Mouse (Mus musculus) retina, postnatal 7 days (tissue): Measurements from ENCODE around the gene Asf1b.
A peak's percentile ranks its signal among the peaks of the same experiment; 100 is the strongest.

Source experiments
- DNase-seq: peaks from one replicate; pipeline ENCODE4 v3.0.0-alpha.2; 2012; ENCODE audit warnings: low read depth, low spot score

The Asf1b gene

DNA sequence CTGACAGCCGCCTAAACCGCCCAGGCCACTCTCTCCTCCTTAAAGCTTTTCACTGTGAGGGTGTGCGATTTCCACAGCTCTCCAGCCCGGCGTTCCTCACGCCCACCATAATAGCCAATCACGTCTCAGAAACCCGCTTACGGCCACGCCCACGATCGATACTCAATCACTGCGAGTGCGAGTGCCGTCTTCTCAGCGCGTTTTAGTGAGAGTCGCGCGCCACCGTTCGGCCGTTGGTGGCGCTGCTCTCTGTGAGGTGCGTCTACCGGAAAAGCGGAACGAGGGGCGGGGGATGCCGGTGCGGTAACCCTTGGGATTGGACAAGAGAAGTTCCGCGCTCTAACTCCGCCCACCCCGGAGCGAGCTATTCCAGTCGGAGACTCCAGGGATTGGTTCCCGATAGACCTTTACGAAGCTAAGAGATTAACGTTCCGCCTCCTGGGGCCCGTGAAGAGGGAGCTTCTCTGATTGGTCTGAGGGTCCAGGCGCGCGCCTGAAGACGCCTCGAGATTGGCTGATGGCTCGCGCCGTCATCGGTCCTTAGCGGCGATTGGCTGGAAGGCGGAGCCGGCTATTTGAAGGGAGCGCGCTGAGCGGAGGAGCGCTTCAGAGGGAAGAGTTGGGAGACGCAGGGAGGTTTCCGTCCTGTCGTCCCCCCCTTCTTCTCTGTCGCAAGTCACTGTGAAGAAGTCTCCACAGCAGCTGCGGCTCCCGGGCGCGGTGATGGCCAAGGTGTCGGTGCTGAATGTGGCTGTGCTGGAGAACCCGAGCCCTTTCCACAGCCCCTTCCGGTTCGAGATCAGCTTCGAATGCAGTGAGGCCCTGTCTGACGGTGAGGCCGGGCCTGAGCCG, at the start of gene Asf1b, which contains the start of gene Gm10644:
TSS of gene Asf1b (plus strand) at position 402 of the 852 bp plus-strand sequence.
TSS of gene Gm10644 (minus strand) at position 100 of the 852 bp plus-strand sequence.
- DNase-seq, result peak; percentile 99

DNA sequence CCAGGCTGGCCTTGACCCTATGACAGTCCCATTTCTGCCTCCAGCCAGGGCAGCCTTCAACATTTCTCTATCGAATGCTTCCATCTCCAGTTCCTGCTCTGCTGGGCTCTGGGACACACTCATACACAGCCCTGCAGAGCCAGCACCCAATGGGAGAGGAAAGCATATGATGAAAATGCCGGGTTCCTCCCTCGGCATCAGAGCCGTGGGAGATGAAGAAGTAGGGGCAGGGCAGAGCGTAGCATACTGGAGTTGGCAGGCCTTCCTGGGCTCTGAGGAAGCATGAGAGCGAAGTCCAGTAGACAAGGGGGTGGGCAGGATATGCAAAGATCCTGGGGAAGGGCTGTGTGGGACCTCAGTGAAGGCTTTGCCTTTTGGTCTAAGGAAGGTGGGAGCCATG, 46.7 kb upstream of the Asf1b start:
- DNase-seq, result no peak

DNA sequence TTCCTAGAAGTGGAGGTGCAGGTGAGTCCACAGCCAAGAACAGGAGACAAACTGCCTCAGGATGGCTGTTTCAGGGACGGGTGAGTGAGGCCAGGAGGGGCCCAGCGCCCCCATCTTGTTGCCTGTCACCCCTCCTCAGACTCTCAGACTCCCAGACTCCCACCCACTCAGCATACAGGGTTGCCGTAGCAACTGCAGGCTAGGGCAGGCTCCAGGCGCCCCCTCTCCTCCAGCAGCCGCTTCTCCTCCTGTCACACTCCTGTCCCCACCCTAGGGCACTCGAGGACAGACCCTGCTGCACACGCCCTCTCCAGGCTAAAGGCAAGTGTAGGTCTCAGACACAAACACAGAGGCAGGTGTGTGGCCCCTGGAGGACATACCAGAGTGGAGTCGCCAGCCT, 46.0 kb upstream of the Asf1b start:
- no peak for DNase-seq

DNA sequence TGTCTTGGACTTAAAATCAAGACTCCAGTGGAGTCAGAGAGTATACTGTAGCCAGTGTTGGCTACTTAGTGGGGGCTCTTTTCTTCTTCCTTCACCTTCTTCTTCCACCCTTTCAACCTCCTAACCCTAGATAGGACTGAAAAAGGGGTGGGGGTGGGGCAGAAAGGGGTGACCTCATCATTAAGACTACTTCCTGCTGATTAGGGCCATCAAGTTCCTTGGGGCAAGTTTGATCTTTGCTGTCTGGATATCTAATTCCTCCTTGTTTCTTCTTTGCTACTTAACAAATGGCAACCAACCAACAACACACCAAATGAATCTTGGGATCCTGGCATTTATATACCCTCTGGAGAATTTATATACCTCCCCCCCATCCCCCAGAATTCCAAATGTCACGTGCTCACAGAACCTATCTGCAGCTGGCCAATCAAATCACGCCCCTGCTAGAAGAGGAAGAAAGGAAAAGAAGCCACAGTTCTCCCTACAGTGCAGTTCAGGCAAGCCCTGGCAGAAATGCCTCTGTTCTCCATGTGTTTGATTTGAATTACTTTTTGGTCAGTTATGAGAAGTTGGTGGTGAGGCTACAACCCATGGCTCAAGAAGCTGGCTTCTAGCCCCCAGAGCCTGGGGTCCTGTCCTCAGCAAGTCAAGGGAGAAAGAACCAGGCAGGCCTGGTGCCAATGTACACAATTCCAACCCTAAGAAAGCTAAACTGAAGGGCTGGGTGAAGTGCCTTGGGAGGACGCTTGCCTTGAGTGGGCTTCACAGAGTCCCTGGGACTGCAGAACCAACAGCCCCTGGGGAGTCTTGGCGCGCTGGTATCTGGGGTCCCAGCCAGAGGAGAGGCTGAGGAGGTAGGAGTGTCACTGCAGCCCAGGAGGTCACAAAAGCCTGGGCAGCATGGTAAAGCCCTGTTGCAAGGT, 43.2 kb upstream of the Asf1b start:
- no peak for DNase-seq

DNA sequence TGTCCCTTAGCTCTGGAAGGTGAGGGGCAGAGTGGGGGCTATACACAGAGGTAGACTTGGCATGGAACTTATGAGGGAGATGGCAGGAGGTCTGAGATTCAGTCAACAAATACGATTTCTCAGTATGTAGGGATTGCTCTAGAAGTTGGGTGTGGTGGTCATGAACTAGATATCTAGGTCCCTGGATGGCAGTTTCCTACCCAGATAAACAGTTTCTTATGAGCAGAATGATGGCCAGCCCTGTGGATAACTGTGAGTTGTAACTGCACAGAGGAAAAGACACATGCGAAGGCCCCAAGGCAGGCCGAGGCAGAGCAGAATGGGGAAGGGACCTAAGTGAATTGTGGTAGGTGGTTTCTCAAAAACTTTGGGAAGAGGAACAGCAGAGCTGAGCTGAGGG, 41.1 kb upstream of the Asf1b start:
- no peak for DNase-seq

DNA sequence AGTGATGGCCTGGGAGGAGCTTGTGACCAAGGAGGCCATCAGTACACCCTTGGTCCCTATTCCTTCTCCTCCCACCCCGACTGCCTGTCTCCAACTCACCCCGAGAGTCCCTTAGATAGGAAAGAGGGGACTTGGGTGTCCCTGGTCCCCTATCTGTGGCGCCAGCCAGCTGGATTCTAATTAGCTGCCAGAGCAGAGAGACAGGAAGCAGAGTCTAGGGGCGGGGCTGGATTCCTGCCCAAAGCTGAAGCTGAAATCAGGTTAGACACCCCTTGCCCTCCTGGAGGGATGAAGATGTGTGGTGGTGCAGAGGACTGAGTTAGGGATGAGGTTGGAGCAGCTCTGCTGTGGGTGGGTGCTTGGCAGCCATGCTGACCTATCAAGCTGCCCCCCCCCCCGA, 40.4 kb upstream of the Asf1b start:
- no peak for DNase-seq

DNA sequence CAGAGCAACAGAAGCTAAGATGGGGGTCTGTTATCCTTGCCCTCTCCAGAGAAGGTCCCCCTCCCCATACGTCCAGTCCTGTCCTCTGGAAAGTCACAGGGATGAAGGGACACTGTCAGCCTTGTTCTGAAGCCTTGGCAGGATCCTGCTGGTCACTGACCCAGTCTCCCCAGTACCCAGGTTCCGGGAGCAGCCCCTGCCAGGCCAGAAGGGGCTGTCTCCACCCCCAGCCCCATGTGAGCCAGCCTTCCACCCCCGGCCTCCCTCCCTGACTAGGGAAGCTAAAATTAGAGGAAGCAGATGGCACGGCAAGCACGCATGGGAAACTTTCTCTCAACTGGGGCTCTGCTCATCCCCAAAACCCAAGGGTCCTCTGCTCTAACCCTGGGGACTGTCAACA, 39.3 kb upstream of the Asf1b start:
- DNase-seq, result no peak

DNA sequence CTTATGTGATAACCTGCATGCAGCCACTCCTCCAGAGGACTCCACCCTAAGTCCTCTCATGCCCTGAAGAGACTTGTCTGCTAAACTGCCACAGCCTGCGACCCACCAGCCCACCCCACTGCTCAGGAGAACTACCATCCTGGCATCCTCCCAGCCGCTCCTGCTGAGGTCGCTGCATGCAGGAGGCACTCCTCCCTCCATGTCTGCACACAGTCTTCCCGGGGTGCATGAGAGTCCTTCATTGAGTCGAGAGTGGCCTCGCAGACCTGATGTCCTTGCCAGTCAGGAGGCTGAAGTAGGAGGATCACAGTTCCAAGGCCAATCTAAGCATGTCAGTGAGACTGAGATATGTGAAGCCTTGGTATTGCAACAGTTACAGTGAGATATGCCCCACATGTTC, 37.7 kb upstream of the Asf1b start:
- DNase-seq, result no peak

DNA sequence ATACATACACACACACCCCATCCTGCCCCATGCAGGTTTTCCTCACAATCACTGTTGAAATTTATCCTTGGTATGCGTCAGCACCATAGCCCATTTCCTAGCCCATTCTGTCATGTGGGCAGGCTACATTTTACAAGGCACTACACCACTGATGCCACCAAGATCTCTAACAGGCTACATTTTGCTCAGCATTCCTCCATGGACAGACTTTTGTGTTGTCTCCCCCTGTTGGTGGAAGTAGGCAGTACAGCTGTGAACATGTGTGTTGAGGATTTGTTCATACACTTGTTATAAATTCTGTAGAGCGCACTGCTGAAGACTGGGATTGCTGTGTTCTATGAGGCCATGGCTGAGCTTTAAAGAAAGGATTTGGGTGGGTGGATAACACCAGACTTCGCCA, 33.7 kb upstream of the Asf1b start:
- peak; percentile 79 for DNase-seq

DNA sequence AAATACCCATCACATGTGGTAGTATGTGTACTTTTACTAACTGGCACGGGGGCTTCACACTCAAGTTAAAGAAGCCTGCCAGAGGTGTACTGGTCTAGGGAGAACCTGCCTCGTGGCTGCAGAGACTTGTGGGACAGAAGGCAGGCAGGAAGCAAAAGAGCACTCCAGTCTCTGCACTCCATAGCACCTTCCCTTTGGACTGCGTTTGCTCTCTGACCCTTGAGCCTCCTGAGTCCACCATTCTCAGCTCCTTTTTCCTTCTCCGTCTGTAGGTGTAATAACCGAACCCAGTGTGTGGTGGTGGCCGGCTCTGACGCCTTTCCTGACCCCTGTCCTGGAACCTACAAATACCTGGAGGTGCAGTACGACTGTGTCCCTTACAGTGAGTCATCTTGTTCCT, 32.6 kb upstream of the Asf1b start:
- no peak for DNase-seq

DNA sequence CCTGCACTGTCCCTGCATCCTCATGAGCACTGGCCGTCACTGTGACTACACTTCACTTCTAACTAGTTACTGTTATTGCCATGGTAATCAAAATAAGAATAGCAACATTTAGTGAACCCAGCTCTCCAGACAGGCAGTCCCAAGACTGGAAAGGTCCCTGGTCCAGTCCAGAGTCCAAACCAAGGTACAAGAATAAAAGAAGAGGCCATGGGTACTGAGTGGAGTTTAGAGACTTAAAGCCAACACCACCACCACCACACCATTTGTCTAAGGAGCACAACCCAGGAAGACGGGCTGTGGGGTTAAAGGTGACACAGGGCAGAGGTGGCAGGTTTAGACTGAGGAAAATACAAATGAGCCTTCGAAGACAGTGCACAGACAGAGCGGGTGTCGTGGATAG, 30.7 kb upstream of the Asf1b start:
- DNase-seq, result no peak

DNA sequence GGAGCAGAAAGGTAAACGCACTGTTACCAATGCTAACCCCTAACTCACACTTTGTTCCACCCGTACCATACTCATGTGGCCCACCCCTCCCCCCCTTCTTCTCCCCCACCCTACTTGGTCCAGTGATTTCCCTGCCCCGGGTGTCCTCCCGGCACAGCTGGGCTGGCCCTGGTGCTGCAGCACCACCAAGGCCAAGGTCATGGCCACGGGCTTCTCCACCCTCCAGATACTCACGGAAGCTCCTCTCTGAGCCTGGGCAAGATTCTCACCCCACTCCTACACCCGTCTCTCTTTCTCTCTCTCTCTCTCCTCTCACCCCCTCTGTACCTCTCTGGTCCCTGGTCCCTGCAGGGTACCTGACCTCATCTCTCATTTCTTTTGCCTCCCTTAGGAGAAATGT, 29.0 kb upstream of the Asf1b start:
- DNase-seq, result no peak

DNA sequence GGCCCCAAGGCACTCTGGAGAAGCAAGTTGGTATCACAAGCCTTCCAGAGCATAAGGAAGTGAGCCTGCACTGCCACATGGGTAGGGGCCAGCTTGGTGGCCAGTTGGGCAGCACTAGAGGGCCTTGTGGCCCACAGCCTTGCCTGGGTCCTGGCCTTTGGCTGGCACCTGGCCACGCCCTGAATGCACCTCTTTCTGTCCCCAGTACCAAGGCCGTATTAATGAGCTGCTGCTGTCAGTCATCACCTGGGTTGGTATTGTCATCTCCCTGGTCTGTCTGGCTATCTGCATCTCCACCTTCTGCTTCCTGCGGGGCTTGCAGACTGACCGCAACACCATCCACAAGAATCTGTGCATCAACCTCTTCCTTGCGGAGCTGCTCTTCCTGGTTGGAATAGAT, 21.1 kb upstream of the Asf1b start:
- DNase-seq, result no peak

DNA sequence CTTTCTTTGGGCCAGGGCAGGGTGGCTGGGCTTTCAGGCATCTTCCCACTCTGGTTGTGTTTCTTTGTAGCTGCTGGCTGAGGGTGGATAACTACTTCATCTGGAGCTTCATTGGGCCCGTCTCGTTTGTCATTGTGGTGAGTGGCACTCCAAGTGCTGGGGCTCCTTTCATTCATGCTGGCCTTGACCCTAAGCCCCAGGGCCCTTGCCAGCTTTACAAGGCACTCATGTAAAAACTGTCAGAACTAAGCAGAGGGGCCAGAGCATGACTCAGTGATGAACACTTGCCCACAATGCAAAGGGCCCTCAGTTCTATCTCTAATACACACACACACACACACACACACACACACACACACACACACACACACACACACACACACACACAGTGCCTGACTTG, 20.3 kb upstream of the Asf1b start:
- DNase-seq, result no peak

DNA sequence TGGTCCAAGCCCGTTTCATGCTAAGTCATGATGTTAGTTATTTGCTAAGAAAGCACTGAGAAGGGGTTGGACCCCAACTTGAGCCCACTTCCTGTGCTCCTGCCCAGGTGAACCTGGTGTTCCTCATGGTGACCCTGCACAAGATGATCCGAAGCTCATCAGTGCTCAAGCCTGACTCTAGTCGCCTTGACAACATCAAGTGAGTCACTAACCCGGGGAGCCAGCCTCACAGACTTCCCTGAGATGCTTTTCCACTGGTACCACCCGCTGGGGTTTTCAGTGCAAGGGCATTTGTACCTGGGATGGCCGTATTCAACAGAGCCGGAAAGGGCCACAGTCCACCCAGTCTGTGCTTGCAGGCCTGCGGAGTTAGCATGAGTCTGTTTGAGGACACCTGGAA, 19.9 kb upstream of the Asf1b start:
- no peak for DNase-seq

DNA sequence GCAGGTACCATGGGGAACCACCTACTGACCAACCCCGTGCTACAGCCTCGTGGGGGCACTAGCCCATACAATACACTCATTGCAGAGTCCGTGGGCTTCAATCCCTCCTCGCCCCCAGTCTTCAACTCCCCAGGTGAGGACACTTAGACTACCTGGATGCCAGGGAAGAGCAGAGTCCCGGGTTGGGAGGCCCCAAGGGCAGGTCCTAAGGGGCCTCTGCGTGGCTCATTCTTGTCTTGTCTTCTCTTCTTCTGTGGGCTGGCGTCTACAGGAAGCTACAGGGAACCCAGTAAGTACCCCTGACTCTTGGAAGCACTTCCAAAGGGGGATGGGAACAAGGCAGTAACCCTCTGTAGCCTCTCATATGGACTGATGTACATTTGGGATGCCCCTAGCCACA, 17.7 kb upstream of the Asf1b start:
- no peak for DNase-seq

DNA sequence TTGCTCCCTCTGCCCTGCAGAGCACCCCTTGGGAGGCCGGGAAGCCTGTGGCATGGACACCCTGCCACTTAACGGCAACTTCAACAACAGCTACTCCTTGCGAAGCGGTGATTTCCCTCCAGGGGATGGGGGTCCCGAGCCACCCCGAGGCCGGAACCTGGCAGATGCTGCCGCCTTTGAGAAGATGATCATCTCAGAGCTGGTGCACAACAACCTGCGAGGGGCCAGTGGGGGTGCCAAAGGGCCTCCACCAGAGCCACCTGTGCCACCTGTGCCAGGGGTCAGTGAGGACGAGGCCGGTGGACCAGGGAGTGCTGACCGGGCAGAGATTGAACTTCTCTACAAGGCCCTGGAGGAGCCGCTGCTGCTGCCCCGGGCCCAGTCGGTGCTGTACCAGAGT, 17.0 kb upstream of the Asf1b start:
- no peak for DNase-seq

DNA sequence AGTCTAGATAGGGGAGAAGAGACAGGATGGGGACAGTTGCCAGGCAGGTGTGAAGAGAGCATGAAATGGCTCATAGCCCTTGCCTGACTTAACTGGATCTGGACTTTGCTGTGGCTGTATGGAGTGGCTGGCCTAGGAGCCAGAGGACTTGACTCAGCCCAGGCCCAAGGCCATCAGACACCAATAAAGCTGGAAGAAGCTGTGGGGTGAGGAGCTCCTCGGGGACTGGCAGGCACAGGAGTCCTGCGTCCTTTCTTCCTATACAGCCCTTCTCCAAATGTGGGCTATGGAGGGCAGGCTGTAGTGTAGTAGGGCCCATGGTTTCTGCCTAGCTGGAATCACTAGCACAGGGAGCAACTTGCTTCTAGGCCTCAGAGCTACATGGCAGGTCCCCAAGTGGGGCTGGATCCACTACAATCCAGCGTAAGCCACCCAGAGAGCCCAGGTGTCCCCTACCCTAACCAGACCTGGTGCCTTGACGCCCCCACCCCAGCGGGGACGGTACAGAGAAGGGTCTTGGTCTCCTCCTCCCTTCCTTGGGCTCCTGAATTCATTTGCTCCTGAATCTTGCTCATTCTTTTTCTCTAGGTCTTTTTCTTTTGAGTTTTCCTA, 14.1 kb upstream of the Asf1b start:
- no peak for DNase-seq

DNA sequence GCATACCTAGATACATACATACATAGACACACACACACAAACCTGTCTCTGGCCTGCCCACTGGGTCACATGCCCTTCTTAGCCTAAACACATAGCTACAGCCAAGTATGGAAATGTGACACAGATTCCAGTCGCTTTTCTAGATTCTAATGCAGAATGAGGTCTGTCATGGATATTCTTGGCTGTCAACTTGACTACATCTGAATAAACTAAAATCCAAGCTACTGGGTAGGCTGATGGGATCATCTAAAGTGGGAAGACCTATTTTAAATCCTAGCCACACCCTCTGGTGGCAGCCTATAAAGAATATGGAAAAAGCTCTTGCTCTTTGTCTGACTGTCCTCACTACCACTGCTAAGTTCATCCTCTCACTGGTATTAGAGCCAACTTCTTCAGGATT, 12.9 kb upstream of the Asf1b start:
- no peak for DNase-seq

DNA sequence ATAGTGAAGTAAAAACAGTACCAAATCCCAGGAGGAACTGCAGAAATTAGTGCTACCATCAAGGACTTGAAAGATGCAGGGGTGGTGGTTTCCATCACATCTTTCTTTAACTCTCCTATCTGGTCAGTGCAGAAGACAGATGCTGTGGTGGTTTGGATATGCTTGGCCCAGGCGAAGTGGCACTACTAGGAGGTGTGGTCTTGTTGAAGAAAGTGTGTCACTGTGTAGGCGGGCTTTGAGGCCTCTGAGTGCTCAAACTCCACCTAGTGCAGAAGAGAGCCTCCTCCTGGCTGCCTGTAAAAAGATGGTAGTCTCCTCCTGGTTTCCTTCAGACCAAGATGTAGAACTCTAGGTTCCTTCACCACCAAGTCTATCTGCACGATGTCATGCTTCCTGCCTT, 9.8 kb upstream of the Asf1b start:
- DNase-seq, result no peak

DNA sequence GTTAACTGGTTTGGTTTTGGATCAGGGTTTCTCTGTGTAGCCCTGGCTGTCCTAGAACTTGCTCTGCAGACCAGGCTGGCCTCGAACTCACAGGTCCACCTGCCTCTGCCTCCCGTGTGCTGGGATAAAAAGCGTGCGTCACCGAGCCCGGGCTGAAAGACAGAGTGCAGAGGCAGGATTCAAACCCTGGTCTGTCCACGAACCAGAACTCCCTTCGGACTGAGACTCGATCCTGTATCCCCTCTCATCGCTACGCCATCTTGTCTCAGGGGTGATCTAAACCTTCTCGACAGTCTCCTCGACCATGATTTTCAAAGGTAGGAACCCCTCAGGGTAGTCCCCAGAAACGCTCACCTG, 580 bp upstream of the Asf1b start:
- DNase-seq, result no peak

DNA sequence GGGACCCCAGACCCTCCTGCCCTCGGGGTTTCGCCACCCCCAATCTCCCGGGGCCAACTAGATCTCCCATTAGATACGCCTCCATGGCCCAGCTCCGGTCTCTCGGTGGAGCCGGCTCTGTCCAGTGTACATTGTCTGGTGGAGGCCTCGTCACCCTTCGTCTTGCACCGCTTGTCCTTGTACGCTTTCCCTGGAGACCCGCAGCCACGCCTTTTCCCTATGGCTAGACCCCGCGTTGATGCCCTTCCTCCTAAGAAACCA, 581 bp downstream of the Asf1b start:
- no peak for DNase-seq

DNA sequence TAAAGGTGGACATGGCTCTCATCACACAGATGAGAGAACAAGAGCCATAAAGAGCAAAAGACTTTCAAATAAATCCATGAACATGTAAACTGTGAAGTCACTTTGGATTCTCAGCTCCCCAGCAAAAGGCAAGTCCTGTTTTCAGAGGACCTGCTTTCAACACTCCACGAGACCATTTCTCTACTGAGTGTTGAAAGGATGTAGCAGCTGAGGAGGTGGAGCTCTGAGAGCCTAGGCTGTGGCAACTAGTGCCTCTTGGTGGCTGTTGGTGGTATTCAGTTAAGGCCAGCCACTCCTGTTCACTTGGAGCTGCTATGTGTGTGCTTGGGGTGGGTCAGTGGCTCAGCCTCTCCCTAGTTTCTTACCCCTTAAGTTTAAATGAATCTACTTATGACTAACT, 1.5 kb downstream of the Asf1b start:
- DNase-seq, result no peak
